Mouse (Mus musculus): ENCODE results near the gene Nr4a1.

The Nr4a1 gene

GRCm38 (mm10) chr15:101253886-101254795 is at the start of gene Nr4a1:
Gene Nr4a1 (plus strand): TSS chr15:101254269.
- peak; percentile 86 for DNase-seq

- DNase-seq, result no peak
Observed at GRCm38 (mm10) chr15:101204781-101205180, 49.3 kb upstream of the Nr4a1 start.

DNA sequence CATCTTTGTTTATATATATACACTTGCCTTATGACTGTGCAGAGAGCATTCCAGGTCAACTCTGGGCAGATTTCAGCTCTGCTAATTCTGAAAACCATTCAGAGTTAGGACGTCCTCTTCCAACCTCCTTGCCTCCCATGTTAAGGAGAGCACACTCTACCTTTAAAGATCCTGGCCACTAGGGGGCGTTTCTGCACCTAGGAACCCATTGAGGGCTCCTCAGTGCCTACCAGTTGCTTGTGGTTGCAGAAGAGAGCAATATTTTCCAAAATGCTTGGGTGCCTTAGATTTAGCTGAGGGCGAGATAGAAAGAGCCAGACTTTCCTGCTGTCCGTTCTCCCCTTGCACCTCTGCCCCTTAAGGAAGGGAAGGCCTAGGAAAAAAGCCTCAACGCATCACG is 43.8 kb upstream of the Nr4a1 start:
- peak; percentile 54 for DNase-seq

GRCm38 (mm10) chr15:101210998-101211613 is 43.0 kb upstream of the Nr4a1 start:
- no peak for DNase-seq

DNA sequence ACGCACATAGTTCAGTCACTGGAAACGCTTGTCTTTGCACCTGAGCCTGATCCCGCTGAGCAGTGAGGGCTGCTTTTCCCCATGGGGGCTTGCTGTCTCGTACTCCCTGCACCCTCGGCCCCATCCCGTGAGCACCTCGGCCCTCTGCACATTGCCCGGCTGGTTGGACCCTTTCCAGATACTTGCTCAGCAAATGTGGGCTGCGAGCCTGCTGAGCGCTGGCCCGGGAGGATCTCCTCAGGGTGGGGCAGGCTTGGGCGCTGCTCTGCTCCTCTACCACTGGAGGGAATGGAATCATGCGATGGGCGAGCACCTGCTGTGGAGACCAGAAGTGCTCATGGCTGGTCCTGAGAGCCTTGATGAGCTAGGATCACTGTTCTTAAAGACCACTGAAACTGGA is 41.6 kb upstream of the Nr4a1 start:
- DNase-seq, result no peak

GRCm38 (mm10) chr15:101215136-101215535 is 38.9 kb upstream of the Nr4a1 start:
- no peak for DNase-seq

DNA sequence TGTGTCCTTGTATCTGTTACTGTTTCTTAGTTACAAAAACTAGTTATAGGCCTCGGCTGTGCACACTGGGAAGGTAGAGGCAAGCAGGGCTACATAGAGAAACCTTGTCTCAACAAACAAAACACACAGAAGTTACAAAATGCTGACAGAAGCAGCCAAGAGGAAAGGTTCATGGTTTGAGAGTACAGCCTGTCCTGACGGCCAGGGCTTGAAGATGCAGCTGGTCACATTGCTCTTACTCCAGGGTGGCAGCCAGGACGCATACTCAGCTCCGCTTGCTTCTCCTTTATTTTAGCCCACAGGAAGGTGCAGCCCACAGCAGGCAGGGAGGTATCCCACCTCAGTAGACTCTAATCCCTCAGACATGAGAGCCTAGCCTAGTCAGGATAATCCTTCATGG is 38.0 kb upstream of the Nr4a1 start:
- DNase-seq, result no peak

DNA sequence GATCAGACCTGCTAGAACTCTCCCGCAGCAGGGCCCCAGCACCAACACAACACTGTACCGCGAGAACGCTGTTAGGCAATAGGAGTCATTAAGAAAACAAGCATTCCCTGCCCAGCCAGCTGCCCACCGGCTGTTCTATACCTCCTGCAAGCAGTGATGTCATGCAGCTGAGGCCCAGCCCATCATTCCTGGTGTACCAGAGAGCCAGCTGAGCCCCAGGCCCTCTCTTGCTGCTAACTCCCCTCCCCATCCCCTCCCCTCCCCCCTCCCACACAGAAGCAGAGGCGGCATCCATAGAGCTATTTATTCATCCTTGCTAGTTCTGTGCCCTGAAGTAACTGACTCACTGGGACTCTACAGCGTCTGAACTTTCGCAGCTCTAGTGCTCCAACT is 33.2 kb upstream of the Nr4a1 start:
- peak; percentile 16 for DNase-seq

DNA sequence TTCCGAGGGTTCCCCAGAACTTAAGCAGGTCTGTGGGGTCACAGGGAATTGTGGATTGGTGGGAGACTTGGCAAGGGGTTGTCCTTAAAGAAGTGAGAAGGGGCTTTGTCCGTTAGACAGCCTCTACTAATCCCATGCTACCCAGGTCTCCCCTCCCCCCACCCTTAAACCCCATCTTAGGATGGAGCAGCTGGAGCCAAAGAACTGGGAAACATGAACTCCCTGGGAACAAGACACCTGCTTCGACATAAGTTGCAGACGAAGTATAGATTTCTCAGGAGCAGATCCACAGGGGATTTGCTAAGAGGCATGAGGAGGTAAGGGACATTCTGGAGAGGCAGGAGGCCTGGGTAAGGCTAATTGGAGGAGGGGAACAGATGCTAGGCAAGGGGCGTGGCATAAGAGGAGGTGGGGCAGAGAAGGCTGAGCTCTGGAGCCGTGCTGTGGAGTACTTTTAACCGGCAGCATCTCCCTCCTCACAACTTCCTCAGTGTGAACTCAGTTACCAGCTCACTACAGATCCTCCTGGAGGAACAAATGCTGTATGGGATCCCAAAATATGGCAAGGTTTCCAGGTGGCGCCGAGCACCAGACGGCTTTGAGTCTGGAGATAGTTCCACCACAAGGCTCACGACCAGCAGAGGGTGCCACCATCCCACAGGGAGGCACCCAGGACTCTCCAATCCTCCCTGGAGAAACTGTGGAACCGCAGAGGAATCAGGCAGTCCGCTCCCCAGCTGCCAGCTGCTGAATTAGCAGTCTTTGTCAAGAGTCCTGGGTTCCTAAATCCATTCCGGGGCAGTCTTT is 32.6 kb upstream of the Nr4a1 start:
- DNase-seq, result peak; percentile 83

GRCm38 (mm10) chr15:101222897-101223482 is 31.1 kb upstream of the Nr4a1 start:
- DNase-seq, result peak; percentile 45

GRCm38 (mm10) chr15:101223596-101223995 is 30.5 kb upstream of the Nr4a1 start:
- DNase-seq, result no peak

DNA sequence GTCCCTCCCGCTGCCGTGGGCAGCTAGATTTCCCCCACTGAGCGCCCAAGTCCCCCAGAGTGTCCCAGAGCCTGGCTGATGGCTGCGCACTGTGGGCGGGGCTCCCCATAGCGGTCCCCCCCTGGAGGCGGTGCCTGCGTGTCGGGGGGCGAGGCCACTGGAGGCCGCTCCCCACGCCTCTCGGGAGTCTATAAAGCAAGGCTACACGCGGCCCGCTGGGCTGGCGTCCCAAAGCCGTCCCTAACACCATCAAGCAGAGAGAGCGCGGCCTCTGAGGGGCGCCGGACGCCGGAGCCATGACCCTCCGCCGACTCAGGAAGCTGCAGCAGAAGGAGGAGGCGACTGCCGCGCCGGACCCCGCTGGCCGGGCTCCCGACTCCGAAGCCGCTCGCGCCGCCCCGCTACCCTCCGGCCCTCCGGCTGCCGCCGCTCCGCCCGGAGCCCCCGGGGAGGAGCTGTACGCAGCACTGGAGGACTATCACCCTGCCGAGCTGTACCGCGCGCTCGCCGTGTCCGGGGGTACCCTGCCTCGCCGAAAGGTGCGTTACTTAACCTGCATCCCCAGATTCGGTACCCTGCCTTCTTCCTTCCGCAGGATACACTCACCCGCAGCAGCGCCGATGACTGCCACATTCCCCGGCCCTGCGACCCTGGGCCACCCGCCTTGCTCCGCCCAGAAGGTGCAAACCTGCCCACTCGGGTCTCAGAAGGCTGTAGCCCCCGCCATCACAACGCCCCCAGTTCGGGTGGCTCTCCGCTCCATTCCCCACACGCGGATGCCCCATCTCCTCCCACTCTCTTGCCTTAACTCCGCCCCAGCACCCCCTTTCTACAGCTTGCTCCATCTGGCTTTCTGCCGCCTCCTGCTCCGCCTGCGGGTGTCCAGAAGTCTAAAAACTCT is 29.8 kb upstream of the Nr4a1 start, which contains the start of gene Grasp:
Gene Grasp, plus strand, starts transcription at position 183 of the 901 bp plus-strand sequence.
- DNase-seq, result peak; percentile 85

GRCm38 (mm10) chr15:101224977-101225376 is 29.1 kb upstream of the Nr4a1 start:
- no peak for DNase-seq

DNA sequence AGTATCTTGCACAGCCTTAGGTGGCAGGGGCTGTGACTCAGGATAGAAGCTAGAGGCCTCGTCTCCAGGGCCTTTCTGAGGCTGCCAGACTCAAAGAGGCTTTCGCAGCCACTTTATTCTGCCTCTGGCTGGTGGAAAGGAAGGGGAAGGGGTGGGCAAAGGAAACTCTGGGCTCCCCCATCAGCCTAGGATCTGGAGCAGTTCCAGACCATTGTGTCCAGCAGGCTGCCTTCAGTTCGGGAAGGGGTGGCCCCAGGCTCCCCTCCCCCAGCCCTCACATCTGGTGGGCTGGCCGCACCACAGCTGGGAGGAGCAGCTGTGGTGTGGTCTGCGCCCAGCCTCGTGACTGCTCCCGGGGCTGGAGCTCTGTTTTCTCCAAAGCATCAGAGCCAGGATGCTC is 26.1 kb upstream of the Nr4a1 start:
- DNase-seq, result peak; percentile 23

- DNase-seq, result peak; percentile 6
Observed at GRCm38 (mm10) chr15:101228866-101229590, 25.0 kb upstream of the Nr4a1 start.

DNA sequence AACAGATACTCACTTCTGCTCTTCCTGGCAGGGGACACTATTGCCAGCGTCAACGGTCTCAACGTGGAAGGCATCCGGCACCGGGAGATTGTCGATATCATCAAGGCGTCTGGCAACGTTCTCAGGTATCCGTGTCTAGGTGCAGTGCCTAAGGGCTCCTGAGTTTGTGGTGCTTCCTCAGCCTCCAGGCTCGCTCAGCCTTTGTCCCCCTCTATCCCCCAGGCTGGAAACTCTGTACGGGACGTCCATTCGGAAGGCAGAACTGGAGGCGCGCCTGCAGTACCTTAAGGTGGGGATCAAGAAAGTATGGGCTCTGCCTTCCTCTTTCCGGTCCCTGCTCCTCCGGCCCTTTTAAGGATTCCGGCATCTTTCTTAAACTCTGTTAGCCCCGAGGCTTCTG is 23.6 kb upstream of the Nr4a1 start:
- DNase-seq, result peak; percentile 8

DNA sequence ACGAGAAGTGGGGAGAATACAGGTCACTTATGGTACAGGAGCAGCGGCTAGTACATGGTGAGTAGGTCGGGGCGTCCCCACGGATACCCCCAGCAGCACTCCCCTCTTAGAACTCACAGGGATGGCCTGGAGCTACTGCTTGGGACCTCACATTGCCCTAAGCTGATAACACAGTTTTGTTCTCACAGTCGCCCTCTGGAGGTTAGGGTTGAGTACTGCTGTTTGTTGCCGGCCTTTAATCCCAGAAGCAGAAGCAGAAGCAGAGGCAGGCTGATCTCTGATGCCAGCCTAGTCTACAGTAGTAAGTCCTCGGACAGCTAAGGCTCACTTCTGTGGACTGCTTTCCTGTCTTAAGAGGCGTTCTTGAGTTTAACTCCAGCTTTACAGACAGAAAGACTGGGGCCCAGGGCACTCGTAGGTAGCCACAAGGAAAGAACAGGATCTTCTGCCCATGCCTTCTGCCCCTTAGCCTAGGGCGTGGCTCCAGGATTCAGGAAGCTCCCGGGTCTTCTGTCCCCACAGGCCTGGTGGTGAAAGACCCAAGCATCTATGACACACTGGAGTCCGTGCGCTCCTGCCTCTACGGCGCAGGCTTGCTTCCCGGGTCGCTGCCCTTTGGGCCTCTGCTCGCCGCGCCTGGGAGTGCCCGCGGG is 22.9 kb upstream of the Nr4a1 start:
- DNase-seq, result peak; percentile 33

- DNase-seq, result peak; percentile 21
Observed at GRCm38 (mm10) chr15:101231648-101232180, 22.4 kb upstream of the Nr4a1 start.

DNA sequence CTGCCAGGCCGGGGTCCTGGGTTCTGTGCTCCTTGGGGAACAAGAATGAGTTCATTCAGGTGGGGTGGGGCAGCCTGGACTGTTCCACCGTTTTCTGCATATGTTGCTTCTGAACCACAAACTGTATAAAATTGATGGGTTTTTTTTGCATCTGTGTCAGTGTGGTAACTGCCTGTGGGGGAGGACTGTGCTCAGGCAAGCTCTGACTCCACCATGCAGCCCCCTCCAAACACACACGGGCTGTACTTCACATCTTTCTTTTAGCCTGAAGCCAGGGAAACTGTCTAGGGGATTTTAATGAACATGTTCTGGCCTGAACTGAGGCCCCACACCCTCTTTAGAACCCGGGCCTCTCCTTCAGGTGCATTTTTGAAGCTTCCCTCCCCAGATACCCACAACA is 21.5 kb upstream of the Nr4a1 start:
- no peak for DNase-seq

- no peak for DNase-seq
Observed at GRCm38 (mm10) chr15:101233183-101233582, 20.9 kb upstream of the Nr4a1 start.
